Mouse (Mus musculus) central nervous system, embryonic 18 days (tissue): Measurements from ENCODE around the gene Crxos. TPM values are rescaled to one million over a fixed set of nuclear protein-coding genes. Genes with fewer than 3 reads are reported as not detected.

Source experiments
- polyA plus RNA-seq: library from polyadenylated mRNA; depleted of rRNA; stranded (reverse); fragments of >200 nt; gene quantifications from 2 replicates; pipeline ENCODE4 v1.2.3, GENCODE M21; 2012; rRNA removed

The Crxos gene
- polyA plus RNA-seq = 0.14 and 0.17 TPM in 2 replicates

GRCm38 (mm10) chr7:15882317-15882716, at the start of gene Crxos:
Gene Crxos (plus strand): TSS chr7:15882617.

GRCm38 (mm10) chr7:15839578-15839977, 42.8 kb upstream of the Crxos start, which contains the start of gene Obox6:
Gene Obox6 (minus strand): TSS chr7:15839678.

GRCm38 (mm10) chr7:15879756-15880155, 2.7 kb upstream of the Crxos start, which contains the start of gene Crx:
Gene Crx (minus strand): TSS chr7:15879968.

GRCm38 (mm10) chr7:15922220-15922773, 39.9 kb downstream of the Crxos start, which contains the start of gene Selenow:
Gene Selenow (minus strand): TSS chr7:15922402.

GRCm38 (mm10) chr7:15945721-15946536, 63.5 kb downstream of the Crxos start, which contains the start of gene Nop53:
Gene Nop53 (minus strand): TSS chr7:15946074.

Other genes starting within 250 kb of the Crxos start
- not detected in 2 replicates for gene Obox3, start 242.7 kb upstream of the Crxos start, polyA plus RNA-seq
- gene Obox5, start 132.5 kb upstream of the Crxos start, polyA plus RNA-seq = not detected in 2 replicates
- gene Obox6, start 42.9 kb upstream of the Crxos start, polyA plus RNA-seq = not detected in 2 replicates
- 0.05 and 0.57 TPM in 2 replicates for gene Crx, start 2.6 kb upstream of the Crxos start, polyA plus RNA-seq
- 1,152 and 1,184 TPM in 2 replicates for gene Selenow, start 39.8 kb downstream of the Crxos start, polyA plus RNA-seq
- 116 and 118 TPM in 2 replicates for gene Nop53, start 63.5 kb downstream of the Crxos start, polyA plus RNA-seq
- 5.9 TPM in 2 replicates for gene Ehd2, start 85.0 kb downstream of the Crxos start, polyA plus RNA-seq
- 7.8 and 12.0 TPM in 2 replicates for gene Bicra, start 165.3 kb downstream of the Crxos start, polyA plus RNA-seq
- 0.28 TPM in 2 replicates for gene Zfp541, start 179.2 kb downstream of the Crxos start, polyA plus RNA-seq
- 179 and 189 TPM in 2 replicates for gene Napa, start 215.8 kb downstream of the Crxos start, polyA plus RNA-seq
- gene Kptn, start 237.3 kb downstream of the Crxos start, polyA plus RNA-seq = 51.4 and 53.5 TPM in 2 replicates
- gene Slc8a2, start 247.2 kb downstream of the Crxos start, polyA plus RNA-seq = 29.3 and 35.9 TPM in 2 replicates